ENCODE assay signal across 10 mouse cellular contexts in genomic region chr5:52309317-52310060, GRCm38 (mm10). TPM values are rescaled to one million over a fixed set of nuclear protein-coding genes. Genes with fewer than 3 reads are reported as not detected.
A peak's percentile ranks its signal among the peaks of the same experiment; 100 is the strongest.
DNase-seq lines count a peak whose midpoint lies in the region; ATAC-seq and TF ChIP-seq lines count a peak whose summit lies in the region.
"Had no signal": no experiment of that assay in that cellular context is flagged by ENCODE, and none has a peak within 500 bp of the region (broad histone marks: within the 10 kb centered on the region; RNA-seq: fewer than 3 reads in every experiment).

No protein-coding gene starts in this region.

- WGBS in forebrain, postnatal 0 days = 67% methylated on average over 11 of the region's 11 CpGs
- 75% methylated on average over 11 of the region's 11 CpGs for WGBS in forebrain, embryonic 15.5 days

- H3K27me3 ChIP-seq in forebrain, postnatal 0 days (ENCODE audit: insufficient read depth, low read length) = no peaks in the 10 kb centered on the region
- H3K27me3 ChIP-seq in forebrain, embryonic 15.5 days = no peaks in the 10 kb centered on the region
- H3K27me3 ChIP-seq: heart, embryonic 15.5 days; liver, embryonic 15.5 days had no signal

- intact Hi-C loops in left cerebral cortex, postnatal 36 days (cut with DNase I) = no loop called here

- no peaks in the 10 kb centered on the region for H3K9me3 ChIP-seq in forebrain, postnatal 0 days (ENCODE audit: low read length)
- H3K9me3 ChIP-seq in forebrain, embryonic 15.5 days = no peaks in the 10 kb centered on the region
- H3K9me3 ChIP-seq: heart, embryonic 15.5 days; liver, embryonic 15.5 days had no signal

- no peak overlapping the region for H3K27ac ChIP-seq in forebrain, postnatal 0 days (ENCODE audit: low read depth, low read length)
- H3K27ac ChIP-seq in forebrain, embryonic 15.5 days (replicated peaks) = no peak overlapping the region
- H3K27ac ChIP-seq: heart, embryonic 15.5 days; liver, embryonic 15.5 days had no signal

- H3K4me2 ChIP-seq in forebrain, postnatal 0 days (ENCODE audit: low read depth) = no peak overlapping the region
- H3K4me2 ChIP-seq in forebrain, embryonic 15.5 days (replicated peaks) = no peak overlapping the region
- H3K4me2 ChIP-seq: heart, embryonic 15.5 days; liver, embryonic 15.5 days had no signal

- no peaks in the 10 kb centered on the region for H3K36me3 ChIP-seq in forebrain, postnatal 0 days (ENCODE audit: insufficient read depth)
- no peaks in the 10 kb centered on the region for H3K36me3 ChIP-seq in forebrain, embryonic 15.5 days
- H3K36me3 ChIP-seq: heart, embryonic 15.5 days; liver, embryonic 15.5 days had no signal

- no peaks in the 10 kb centered on the region for H3K4me1 ChIP-seq in forebrain, postnatal 0 days (ENCODE audit: insufficient read depth)
- no peaks in the 10 kb centered on the region for H3K4me1 ChIP-seq in forebrain, embryonic 15.5 days
- H3K4me1 ChIP-seq: heart, embryonic 15.5 days; liver, embryonic 15.5 days had no signal

- H3K4me3 ChIP-seq in forebrain, postnatal 0 days (ENCODE audit: low read depth, low read length) = no peak overlapping the region
- H3K4me3 ChIP-seq in forebrain, embryonic 15.5 days = no peak overlapping the region
- H3K4me3 ChIP-seq: heart, embryonic 15.5 days; liver, embryonic 15.5 days had no signal

- ATAC-seq in forebrain, postnatal 0 days = peak; percentile 87
- ATAC-seq in forebrain, embryonic 15.5 days (replicated peaks) = no peak

- no peak overlapping the region for H3K9ac ChIP-seq in forebrain, postnatal 0 days
- H3K9ac ChIP-seq in forebrain, embryonic 15.5 days (replicated peaks) = no peak overlapping the region
- H3K9ac ChIP-seq: heart, embryonic 15.5 days; liver, embryonic 15.5 days had no signal

- peak; percentile 49 for DNase-seq in forebrain, postnatal 0 days
- peak; percentile 28 for DNase-seq in adrenal gland, adult 8-10 months
- DNase-seq in gastrocnemius, postnatal 10 days = peak; percentile 70
- peak; percentile 12 to 17 for DNase-seq in left cerebral cortex, postnatal 36 days (ENCODE audit: low spot score in 2 of 2)
- DNase-seq in skeletal muscle tissue, adult 2 months (ENCODE audit: low read depth, low spot score) = peak; percentile 76
- DNase-seq in thymus, postnatal 10 days (ENCODE audit: low spot score in 2 of 2) = no peak
- DNase-seq in T-cell, adult 2 months (ENCODE audit: low spot score) = no peak

- 0 out of 2 replicates have a peak, but pooled peaks have one; percentile 8 for TF ChIP-seq CTCF in forebrain, postnatal 0 days (IDR thresholded peaks at IDR 0.05; ENCODE audit: low read depth)

RNA-seq across cellular contexts. Expression of gene Sod3, which starts 54.1 kb away (rescaled TPM):
- total RNA-seq in forebrain, postnatal 0 days (2014; rRNA removed) = 1.8 and 2.0 TPM in 2 replicates
- polyA plus RNA-seq in forebrain, postnatal 0 days (2015; fragmentation: Nextera tagmentation; extraction: Ambion mirVana) = 3.5 and 4.2 TPM in 2 replicates
- 0.89 and 1.2 TPM in 2 replicates for polyA plus RNA-seq in forebrain, embryonic 15.5 days (2015; fragmentation: Nextera tagmentation; extraction: Ambion mirVana)
- 100 to 1,000 TPM; 166 to 277 (median 208) TPM for total RNA-seq in adrenal gland, adult 8-10 months (2022)
- 10 to 100 TPM; 10.2 to 10.7 TPM for total RNA-seq in gastrocnemius, postnatal 10 days (2021)
- total RNA-seq in left cerebral cortex, postnatal 36 days (2021) = 1 to 10 TPM; 6.3 to 7.0 TPM

Comparison
In these comparisons a context has a peak if more than half of its experiments do, and no peak if none do; other contexts are left out.
1. DNase-seq: peak in forebrain, postnatal 0 days (single experiment), adrenal gland, adult 8-10 months (single experiment), gastrocnemius, postnatal 10 days (single experiment), left cerebral cortex, postnatal 36 days (2 of 2) and skeletal muscle tissue, adult 2 months (single experiment); none in thymus, postnatal 10 days (0 of 2) and T-cell, adult 2 months (single experiment).
2. RNA of gene Sod3, which starts 54.1 kb away (total RNA-seq): 166 to 277 TPM in adrenal gland, adult 8-10 months; 10.2 to 10.7 TPM in gastrocnemius, postnatal 10 days, 6.3 to 7.0 TPM in left cerebral cortex, postnatal 36 days and 1.8 to 2.0 TPM in forebrain, postnatal 0 days; every median in the first group is over 10 times any median in the second.